Mouse (Mus musculus) hindbrain, postnatal 0 days (tissue): ENCODE measurements around the gene Nek8. TPM values are rescaled to one million over a fixed set of nuclear protein-coding genes. Genes with fewer than 3 reads are reported as not detected.

ENCODE experiments used
- ATAC-seq: fragments of 200-750 bp; cut with Nextera tagmentation; 2 replicates; pipeline ENCODE4 v1.8.0; 2017; ENCODE audit warnings: mild to moderate bottlenecking, moderate TSS enrichment, moderate library complexity
- DNase-seq: peaks from one replicate; pipeline ENCODE4 v3.0.0-alpha.2; 2015; ENCODE audit warnings: low spot score
- H3K27ac ChIP-seq: fragments of 300-500 bp; sonication (generic); 2 replicates; pipeline ENCODE4 v1.5.1; 2014; ENCODE audit warnings: mild to moderate bottlenecking
- H3K27me3 ChIP-seq: fragments of 300-500 bp; sonication (generic); 2 replicates; pipeline ENCODE4 v1.6.1; 2014; ENCODE audit warnings: low read length, mixed read lengths; ENCODE audit not compliant: insufficient read depth
- H3K36me3 ChIP-seq: fragments of 300-500 bp; sonication (generic); 2 replicates; pipeline ENCODE4 v1.6.1; 2014; ENCODE audit warnings: low read length, mixed read lengths; ENCODE audit not compliant: insufficient read depth
- H3K4me1 ChIP-seq: fragments of 300-500 bp; sonication (generic); 2 replicates; pipeline ENCODE4 v1.6.1; 2014; ENCODE audit warnings: antibody characterized with exemption, low read length, mixed read lengths; ENCODE audit not compliant: insufficient read depth
- H3K4me2 ChIP-seq: fragments of 300-500 bp; sonication (generic); 2 replicates; pipeline ENCODE4 v1.6.1; 2014; ENCODE audit warnings: low read depth, mild to moderate bottlenecking, low read length, moderate library complexity, mixed read lengths
- H3K4me3 ChIP-seq: fragments of 300-500 bp; sonication (generic); 2 replicates; pipeline ENCODE4 v1.5.1; 2014; ENCODE audit warnings: low read length
- H3K9ac ChIP-seq: fragments of 300-500 bp; sonication (generic); replicated peaks from 2 replicates; pipeline ENCODE4 v1.6.1; 2014; ENCODE audit warnings: mild to moderate bottlenecking, low read length, moderate library complexity, mixed read lengths
- H3K9me3 ChIP-seq: fragments of 300-500 bp; sonication (generic); 2 replicates; pipeline ENCODE4 v1.6.1; 2016; ENCODE audit warnings: low read length, mixed read lengths
- CTCF ChIP-seq: IDR thresholded peaks from 2 replicates; pipeline ENCODE4 v1.5.1; 2016; ENCODE audit warnings: antibody characterized with exemption, control low read depth, low read depth
- WGBS: fragments of 180-500 bp; shearing (Covaris S2); extraction: QIAGEN DNeasy Blood & Tissue Kit; methylation state at CpG from one replicate; pipeline ENCODE4 v1.1.7; 2014; 5-methylcytosine and 5-hydroxymethylcytosine counted together
- polyA plus RNA-seq: library from polyadenylated mRNA; unstranded; fragments of >200 nt; fragmentation: Nextera tagmentation; extraction: Ambion mirVana; gene quantifications from 2 replicates; pipeline ENCODE4 v1.2.1, GENCODE M21; 2015
- total RNA-seq: library from RNA; depleted of rRNA; stranded (reverse); fragments of >200 nt; gene quantifications from 2 replicates; pipeline ENCODE4 v1.2.3, GENCODE M21; 2014

Gene Nek8
- total and polyA plus RNA-seq, 2 experiments from 2014 or later, result 7.3 to 11.8 TPM

- no peak overlapping the region for H3K9ac ChIP-seq
- WGBS, result 97% methylated on average over 6 of the region's 6 CpGs
- H3K4me2 ChIP-seq, result no peak overlapping the region
- peaks cover 80% of the 10 kb centered on the region for H3K36me3 ChIP-seq
- ATAC-seq (no peak), DNase-seq (no peak)
- no peak overlapping the region for H3K4me3 ChIP-seq
- no peak overlapping the region for H3K27ac ChIP-seq
- H3K27me3 ChIP-seq, result no peaks in the 10 kb centered on the region
- no peaks in the 10 kb centered on the region for H3K9me3 ChIP-seq
- H3K4me1 ChIP-seq, result no peaks in the 10 kb centered on the region
- no peak for TF ChIP-seq CTCF
Observed at GRCm38 (mm10) chr11:78209886-78210285, 33.4 kb upstream of the Nek8 start.

GRCm38 (mm10) chr11:78207190-78207589, 30.7 kb upstream of the Nek8 start:
- ATAC-seq, result no peak
- Histone ChIP-seq H3K27ac (no peak overlapping the region), H3K27me3 (no peaks in the 10 kb centered on the region), H3K36me3 (peaks cover 61% of the 10 kb centered on the region), H3K4me3 (no peak overlapping the region), H3K9ac (no peak overlapping the region), H3K9me3 (no peaks in the 10 kb centered on the region), H3K4me1 (no peaks in the 10 kb centered on the region), H3K4me2 (no peak overlapping the region)
- no peak for TF ChIP-seq CTCF
- 66% methylated on average over 7 of the region's 7 CpGs for WGBS
- no peak for DNase-seq

GRCm38 (mm10) chr11:78205361-78206206, 29.1 kb upstream of the Nek8 start:
- ATAC-seq (peak; percentile 30; the same call in 1 of the 2 replicates), DNase-seq (no peak)
- WGBS, result 52% methylated on average over 13 of the region's 13 CpGs
- Histone ChIP-seq H3K4me2 (no peak overlapping the region), H3K27ac (peak overlapping the region; percentile 41; the same call in 1 of the 2 replicates), H3K4me1 (no peaks in the 10 kb centered on the region), H3K4me3 (no peak overlapping the region), H3K9me3 (no peaks in the 10 kb centered on the region), H3K36me3 (peaks cover 47% of the 10 kb centered on the region), H3K27me3 (no peaks in the 10 kb centered on the region), H3K9ac (no peak overlapping the region)
- TF ChIP-seq CTCF, result no peak

- Histone ChIP-seq H3K36me3 (peaks cover 34% of the 10 kb centered on the region), H3K4me1 (no peaks in the 10 kb centered on the region), H3K9ac (no peak overlapping the region), H3K27me3 (no peaks in the 10 kb centered on the region), H3K4me3 (no peak overlapping the region), H3K4me2 (no peak overlapping the region), H3K9me3 (no peaks in the 10 kb centered on the region), H3K27ac (peak overlapping the region; percentile 41; the same call in 1 of the 2 replicates)
- no peak for ATAC-seq
- no peak for DNase-seq
- 68% methylated on average over 6 of the region's 6 CpGs for WGBS
- no peak for TF ChIP-seq CTCF
Observed at GRCm38 (mm10) chr11:78204287-78204686, 27.8 kb upstream of the Nek8 start.

GRCm38 (mm10) chr11:78202372-78202771, 25.9 kb upstream of the Nek8 start:
- Histone ChIP-seq H3K9me3 (no peaks in the 10 kb centered on the region), H3K27ac (no peak overlapping the region), H3K27me3 (no peaks in the 10 kb centered on the region), H3K36me3 (peaks cover 15% of the 10 kb centered on the region), H3K4me3 (no peak overlapping the region), H3K4me1 (no peaks in the 10 kb centered on the region), H3K9ac (no peak overlapping the region), H3K4me2 (no peak overlapping the region)
- ATAC-seq (no peak), DNase-seq (no peak)
- WGBS, result 96% methylated on average over 3 of the region's 3 CpGs
- no peak for TF ChIP-seq CTCF

GRCm38 (mm10) chr11:78195101-78195863, 18.8 kb upstream of the Nek8 start:
- Histone ChIP-seq H3K4me2 (peak overlapping the region; percentile 58), H3K36me3 (peaks cover 18% of the 10 kb centered on the region; the same call in 1 of the 2 replicates), H3K27ac (no peak overlapping the region), H3K9me3 (no peaks in the 10 kb centered on the region), H3K27me3 (no peaks in the 10 kb centered on the region), H3K4me3 (peak overlapping the region; percentile 36), H3K4me1 (peaks cover 5% of the 10 kb centered on the region; the same call in 1 of the 2 replicates), H3K9ac (peak overlapping the region; percentile 41)
- no peak for TF ChIP-seq CTCF
- no peak for DNase-seq
- ATAC-seq, result 0 out of 2 replicates have a peak, but pooled peaks have one; percentile 3
- 65% methylated on average over 23 of the region's 23 CpGs for WGBS
